Mouse (Mus musculus) adrenal gland, adult 2 months (tissue): ENCODE measurements around the gene Nkapd1. TPM values are rescaled to one million over a fixed set of nuclear protein-coding genes. Genes with fewer than 3 reads are reported as not detected.
"Not testable (repeated sequence)": the region's sequence is repeated elsewhere in the genome, so short reads cannot be mapped to it uniquely, and the experiment has no call there.

Experiments used
- DNase-seq: peaks from one replicate; pipeline ENCODE4 v3.0.0; 2021
- long read RNA-seq: library from polyadenylated mRNA; stranded (forward); transcript quantifications from one replicate; pipeline ENCODE4 v2.0.0, GENCODE M21; 2021
- polyA plus RNA-seq: library from polyadenylated mRNA; depleted of rRNA; stranded (reverse); fragments of >200 nt; gene quantifications from 2 replicates; pipeline ENCODE4 v1.2.3, GENCODE M21; 2012; rRNA removed
- total RNA-seq, 2 experiments: library from RNA; stranded (reverse); gene quantifications; 2 replicates each; pipeline ENCODE4 v1.2.3; 2021

Gene Nkapd1
- total RNA-seq (10 to 100 TPM; 20.9 to 26.8 TPM), polyA plus RNA-seq (6.8 and 7.3 TPM in 2 replicates)
- long read RNA-seq, partial matches to known transcripts, result 0 of 6 reads
- long read RNA-seq, other reads (novel, unspliced or antisense), result 0 of 6 reads

DNA sequence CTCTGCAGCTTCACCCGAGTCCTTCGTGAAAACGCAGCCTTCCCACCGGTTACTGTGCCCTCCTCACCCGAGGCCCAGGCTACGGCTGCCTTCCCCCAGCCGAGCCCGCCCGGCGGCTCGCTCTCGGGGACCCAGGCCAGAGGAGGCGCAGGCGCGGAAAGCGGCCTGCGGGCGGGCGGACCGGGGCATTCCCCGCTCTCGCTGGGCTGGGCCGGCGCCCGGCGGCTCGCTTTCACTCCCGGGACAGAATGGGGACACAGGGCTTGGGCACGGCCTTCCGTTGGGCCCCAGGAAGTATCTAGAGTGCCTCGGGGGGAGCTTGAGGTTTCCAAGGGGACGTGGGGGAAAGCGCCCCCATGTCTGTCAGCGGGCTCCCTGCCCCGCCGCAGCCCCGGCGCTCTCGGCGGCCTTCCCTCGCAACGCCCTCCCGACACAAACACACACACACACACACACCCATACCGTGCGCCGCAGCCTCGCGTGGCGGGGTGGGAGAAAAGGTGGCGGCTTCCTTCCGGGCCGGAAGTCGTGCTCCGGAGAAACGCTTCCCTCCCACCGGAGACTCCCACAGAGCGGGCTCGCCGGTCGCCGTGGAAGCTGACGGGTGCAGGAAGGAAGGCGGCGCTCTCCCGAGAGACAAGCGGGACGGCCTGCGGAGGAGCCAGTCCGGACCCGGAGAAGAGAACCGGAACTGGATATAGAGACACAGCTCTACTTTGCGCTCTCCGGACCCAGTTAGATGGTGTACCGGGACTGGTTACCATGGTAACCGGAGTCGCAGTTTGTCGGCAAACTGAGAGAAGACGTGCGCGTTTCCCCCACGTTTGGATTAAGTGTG lies at the start of gene Nkapd1, which contains the start of gene Pih1d2:
Gene Nkapd1 (minus strand): TSS at position 699 of the 838 bp plus-strand sequence.
Gene Pih1d2 (plus strand): TSS at position 556 of the 838 bp plus-strand sequence.
- peak; percentile 94 for DNase-seq

DNA sequence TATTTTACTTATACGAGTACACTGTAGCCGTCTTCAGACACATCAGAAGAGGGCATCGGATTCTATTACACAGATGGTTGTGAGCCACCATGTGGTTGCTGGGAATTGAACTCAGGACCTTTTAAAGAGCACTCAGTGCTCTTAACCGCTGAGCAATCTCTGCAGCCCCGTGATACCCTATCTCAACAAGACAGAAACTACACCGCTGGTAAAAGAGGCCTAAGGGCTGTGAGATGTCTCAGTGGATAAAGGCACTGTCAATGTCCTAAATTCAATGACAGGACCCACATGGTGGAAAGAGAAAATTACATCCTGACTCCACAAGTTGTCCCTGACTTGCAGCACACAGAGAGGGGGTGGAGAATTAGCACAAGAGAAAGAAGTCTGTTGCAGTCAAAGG lies 49.2 kb upstream of the Nkapd1 start:
- no peak for DNase-seq

DNA sequence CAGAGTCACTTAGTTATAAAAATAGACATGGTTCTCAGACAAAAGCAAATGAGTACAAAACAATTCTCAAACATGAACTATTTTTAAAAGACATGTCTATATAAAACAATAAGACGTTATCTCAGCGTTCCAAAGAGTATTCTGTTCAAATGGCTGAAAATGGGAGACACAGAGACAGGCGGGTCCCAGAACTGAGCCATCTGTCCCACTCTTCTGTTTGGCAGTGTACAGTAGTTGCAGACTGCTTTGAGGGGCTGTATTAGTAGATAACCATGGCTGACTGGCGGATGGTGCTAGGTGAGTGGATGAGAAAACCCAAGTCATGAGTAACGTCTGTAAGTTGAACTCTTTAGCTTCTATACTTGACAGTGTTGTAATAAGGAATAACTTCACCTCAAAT lies 47.6 kb upstream of the Nkapd1 start:
- DNase-seq, result no peak

DNA sequence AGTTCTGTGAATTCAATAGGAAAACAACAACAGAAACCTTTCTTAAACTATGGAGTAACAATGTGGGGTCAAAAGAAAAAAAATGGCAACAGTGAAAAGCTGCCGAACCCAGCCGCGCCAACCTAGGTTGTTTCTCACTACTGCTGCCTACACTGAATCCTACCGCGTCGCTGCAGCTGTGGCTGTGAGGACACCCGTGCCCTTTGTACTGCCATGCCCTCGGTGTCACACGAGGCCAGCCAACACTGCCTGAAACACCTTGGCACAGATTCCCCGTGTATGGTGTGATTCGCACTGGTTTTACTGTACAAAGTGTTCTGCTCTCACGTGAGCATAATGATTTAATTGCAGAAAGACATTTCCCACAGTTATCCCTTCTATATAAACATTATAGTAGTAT lies 43.2 kb upstream of the Nkapd1 start:
- DNase-seq, result peak; percentile 64

DNA sequence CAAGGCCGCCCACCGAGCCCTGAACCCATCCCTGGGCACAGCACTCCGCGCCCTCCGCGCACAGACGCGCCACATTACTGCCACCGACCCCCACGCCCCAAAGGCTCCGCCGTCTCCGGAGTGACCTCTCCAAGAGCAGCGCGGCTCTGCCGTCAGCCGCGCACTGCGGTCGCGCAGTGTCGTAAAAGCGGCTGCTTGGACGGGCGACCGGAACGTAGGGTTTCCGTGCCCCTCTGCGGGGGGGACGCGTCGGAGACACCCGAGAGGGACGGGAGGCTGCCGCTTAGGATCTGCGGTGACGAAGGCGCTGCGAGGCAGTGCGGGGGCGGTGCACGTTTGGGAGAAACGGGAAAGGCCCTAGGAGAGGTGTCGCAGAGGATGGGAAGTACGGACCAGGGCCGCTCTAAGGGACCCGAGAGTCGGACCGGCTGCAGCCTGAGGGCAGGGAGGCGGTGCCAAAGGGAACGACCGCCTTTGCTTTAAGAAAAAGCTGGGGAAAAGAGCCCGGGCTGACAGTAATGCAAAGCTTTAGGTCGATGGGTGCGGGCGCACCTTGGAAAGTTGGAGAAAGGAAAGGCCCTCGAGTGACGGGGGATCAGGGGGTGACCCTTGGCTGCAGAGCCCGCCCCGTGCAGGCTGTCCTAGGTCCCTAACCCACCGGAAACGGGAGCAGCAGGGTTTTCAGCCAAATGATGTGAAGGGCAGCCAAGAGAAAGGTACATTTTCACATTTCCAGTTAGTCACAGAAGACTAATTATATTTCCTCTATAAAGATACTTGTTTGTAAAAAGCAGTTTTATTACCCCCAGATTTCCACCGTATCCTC lies 42.3 kb upstream of the Nkapd1 start, which contains the start of gene Dlat:
Gene Dlat (minus strand): TSS at position 389 of the 826 bp plus-strand sequence.
- peak; percentile 93 for DNase-seq

DNA sequence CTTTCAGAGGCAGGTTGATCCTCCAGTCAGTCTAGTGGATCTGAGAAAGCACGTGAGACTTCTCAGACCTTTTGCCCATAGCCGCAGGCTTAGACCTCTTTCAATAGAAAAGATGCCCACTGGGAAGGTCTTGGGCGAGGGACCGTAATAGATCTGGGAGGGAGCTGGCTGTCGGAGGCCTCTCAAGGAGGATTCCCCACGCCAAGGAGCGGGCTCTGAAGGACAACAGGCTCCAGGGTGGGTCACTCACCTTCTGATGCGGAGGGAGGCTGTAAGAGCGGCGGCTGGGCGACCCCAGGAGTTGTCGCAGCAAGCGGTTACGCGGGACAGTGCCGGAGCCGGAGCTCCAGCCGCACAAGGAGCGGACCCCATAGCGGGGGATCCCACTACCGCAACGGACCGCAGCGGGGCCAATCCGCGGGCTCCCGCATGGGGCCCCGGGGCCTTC lies 41.7 kb upstream of the Nkapd1 start:
- DNase-seq, result no peak

DNA sequence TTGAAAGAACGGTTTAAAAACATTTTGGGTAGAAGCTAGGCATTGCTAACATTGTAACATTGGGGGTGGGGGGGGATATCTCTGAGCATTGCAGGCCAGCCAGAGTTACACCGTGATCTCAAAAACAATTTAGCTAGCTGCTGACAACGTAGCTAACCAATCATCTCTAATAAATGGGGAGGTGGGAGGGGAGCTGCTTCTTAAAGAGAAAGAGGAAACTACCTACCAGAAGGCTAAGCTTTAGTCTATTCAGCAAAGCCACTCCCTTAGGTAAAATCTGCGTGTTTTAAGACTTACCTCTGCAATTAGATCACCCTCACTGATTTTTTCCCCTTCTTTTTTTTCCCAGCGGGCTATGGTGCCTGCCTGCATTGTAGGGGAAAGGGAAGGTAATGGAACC lies 41.1 kb upstream of the Nkapd1 start:
- no peak for DNase-seq

DNA sequence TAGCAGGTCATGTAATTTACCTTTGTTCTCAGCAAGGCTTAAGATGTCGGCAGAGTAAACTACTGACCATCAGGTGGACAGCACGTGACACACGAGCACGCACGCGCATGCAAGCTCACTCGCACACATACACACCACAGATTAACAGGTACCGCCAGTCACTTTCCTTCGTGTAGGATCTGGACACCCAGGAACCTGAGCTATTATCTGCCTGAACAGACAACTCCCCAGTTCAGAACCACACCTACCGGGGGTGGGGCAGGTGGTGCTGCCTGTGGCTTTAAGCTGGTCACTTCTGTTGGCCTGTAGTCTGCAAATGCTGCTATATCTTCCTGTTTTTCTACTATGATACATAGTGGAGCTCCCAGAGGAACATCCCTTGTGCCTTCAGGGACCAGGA lies 33.2 kb upstream of the Nkapd1 start:
- no peak for DNase-seq

DNA sequence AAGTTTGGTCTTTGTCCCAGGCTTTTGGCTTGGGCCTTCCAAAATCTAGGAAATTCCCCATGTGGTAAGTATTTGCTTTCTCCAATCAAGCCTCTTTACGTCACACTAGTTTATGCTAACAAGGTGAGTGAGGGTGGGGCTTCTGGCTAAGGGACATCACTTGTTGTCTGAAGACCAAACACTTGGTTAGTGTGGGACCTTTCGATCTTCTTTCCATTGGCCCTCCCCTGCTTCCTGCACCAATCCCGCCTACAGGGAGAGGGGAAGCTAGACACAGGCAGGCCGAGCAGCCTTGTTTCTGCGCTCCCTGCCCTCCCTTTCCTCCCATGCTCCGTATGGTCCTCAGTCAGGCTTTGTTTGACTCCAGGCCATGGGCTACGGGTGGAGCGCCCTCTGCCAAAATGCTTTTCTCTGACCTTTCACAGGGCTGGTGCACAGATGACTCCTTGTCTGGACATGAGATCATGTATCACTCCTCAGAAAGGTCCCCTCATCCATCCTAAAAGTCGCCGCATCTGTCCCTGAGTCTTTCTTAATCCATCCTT lies 29.6 kb upstream of the Nkapd1 start:
- no peak for DNase-seq

DNA sequence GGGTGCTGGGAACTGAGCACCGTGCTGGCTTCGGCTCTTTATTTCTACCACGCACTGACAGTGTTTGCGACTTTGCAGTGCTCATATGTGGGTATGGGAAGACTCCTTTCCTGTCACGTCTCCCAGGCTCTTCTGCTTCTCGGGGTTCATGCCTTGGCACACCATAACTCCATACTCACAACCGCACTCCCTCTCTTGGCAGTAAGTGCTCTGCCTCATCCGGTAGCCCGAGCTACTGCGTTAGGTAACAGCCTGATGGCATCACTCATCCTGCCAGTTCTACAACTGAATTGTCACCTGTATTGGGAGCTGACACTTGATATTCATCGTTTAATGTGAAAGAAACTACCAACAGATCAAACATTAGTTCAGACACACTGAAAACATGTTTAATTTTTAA lies 17.0 kb upstream of the Nkapd1 start:
- DNase-seq, result no peak

DNA sequence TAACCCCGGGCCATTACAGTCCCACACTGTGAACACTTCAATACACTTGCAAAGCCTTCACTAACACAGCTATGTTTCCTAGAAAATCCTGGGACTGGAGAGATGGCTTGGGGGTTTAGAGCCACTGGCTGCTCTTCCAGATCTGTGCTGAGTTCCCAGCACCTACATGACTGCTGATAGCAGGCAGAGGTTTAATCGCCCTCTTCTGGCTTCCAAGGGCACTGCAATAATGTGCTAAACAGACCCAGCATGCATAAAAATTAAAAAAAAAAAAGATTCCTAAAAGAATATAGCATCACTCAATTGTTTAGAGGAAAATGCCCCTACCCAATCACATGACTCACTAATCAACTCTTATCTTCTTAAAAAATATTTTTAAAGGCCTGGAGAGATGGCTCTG lies 15.8 kb upstream of the Nkapd1 start:
- no peak for DNase-seq

DNA sequence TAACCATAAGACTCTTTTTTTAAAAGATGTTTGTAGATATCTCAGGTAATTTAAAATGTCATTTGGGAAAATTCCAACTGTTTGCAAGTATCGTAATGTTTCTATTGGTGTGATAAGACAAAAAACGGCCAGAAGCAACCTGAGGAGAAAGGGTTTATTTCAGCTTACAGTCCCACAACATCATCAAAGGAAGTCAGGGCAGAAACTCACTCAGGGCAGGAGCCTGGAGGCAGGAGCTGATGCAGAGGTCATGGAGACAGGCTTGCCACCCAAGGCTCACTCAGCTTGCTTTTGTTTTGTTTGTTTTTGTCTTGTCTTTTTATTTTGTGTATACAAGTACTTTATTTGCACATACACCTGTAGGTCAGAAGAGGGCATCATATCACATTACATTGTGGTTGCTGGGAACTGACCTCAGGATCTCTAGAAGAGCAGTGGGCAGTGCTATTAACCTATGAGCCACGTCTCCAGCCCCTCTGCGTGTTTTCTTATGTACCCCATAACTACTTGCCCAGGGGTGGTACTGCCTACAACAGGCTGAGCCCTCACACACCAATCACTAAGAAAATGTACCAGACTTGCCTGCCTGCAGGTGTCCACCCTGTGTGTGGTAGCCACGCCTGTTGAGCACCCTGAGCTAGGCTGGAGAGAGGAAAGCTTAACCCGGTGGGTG lies 14.9 kb upstream of the Nkapd1 start:
- no peak for DNase-seq

DNA sequence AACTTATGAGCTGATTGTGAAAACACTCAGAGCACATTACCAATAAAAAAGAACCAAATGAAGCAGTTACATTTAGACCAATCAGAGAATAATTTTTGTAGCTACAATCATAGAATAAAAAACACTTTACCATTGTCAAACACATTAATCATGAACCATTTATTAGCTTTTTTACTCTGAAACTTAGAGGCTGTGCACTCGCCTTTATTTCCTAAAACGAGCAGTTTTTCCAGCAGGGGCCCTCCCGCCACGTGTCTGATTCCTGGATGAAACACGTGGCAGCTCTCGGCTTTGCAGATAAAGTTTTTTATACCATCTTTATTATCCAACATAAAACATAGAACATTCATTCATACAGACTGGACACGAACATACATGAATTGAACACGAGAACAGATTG lies 13.6 kb upstream of the Nkapd1 start:
- DNase-seq, result not testable (repeated sequence)

DNA sequence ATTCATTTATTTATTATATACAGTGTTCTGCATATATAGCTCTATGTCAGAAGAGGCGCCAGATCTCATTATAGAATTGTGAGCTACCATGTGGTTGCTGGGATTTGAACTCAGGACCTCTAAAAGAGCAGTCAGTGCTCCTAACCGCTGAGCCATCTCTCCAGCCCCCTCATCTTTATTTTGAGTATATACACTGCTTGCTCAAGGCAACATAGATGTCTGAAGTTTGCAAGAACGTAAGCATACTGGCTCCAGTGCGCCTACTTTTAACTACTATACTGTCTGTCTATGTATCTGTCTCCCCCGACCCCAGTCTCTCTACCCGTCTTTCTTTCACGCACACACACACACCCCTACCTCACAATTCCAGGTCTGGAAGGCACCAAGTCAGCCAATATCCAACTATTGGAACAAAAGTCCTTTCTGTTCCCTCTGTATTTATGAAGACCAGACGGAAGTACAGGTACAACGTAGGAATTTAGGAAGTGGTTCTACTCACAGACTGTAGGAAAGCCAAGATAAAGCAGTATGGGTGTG lies 598 bp upstream of the Nkapd1 start:
- no peak for DNase-seq

DNA sequence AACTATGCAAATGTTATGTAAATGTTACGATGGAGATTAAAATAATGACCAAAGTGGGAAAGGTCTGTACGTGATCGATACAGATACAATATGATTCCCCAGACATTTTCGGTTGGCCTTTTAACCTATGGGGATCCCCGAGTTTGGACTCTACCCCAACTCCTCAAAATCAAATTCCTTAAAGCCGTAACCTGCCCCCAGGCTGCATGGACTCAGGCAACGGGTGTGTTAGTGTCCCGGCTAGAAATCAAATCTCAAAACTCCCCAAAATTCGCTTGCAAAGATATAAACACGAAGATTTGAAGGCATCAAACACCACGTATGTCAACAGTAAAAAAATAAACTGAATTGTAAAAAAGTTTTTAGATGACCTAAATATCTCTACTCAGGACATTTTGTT lies 1.1 kb downstream of the Nkapd1 start:
- no peak for DNase-seq

DNA sequence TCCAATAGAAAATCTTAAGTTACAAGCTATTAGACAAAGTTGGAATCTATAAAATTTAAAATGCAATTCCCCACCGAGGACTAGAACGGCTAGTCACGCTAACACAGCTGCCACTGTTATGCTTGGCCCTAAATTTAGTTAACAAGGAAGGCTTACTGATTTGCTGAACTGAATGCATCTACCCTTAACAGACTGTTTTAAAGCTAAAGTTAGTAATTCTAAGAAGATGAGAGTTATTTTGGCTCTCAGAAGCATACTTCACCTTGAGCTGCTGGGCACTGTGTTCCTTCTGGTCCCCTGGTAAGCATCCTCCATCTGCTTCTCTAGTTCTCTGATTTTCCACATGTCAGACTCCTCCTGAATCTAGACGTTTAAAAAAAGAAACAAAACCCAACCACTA lies 5.1 kb downstream of the Nkapd1 start:
- no peak for DNase-seq

DNA sequence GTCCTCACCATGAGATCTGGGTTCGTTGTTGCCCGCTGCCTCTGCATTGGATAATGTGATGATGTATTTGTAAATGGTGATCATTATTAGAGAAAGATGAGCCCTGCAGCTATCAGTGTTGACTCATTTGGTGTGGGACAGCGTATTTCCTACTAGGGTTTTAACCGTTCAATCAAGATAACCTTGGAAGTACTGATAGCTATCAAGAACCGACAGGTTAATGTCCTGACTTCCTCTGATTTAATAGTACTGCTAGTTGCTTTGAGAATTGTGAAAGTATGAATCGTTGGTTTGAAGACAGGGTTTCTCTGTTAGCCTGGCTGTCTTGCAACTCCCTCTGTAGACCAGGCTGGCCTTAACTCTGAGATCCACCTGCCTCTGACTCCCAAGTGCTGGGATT lies 12.9 kb downstream of the Nkapd1 start:
- DNase-seq, result no peak

DNA sequence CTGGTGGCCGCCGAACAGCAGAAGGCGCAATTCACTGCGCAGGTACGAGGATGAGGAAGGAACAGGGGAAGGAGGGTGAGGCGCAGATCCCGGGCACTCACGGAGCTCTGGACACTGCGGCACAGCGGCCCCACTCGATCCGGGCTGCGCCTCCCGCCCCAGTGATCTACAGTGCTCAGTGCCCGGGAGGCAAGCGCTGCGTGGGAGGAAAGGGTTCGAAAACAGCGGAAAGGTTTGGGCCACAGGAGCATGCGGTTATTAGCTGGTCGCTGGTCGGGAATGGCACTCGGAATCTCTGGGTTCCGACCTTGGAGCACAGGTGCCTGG lies 13.3 kb downstream of the Nkapd1 start:
- no peak for DNase-seq

DNA sequence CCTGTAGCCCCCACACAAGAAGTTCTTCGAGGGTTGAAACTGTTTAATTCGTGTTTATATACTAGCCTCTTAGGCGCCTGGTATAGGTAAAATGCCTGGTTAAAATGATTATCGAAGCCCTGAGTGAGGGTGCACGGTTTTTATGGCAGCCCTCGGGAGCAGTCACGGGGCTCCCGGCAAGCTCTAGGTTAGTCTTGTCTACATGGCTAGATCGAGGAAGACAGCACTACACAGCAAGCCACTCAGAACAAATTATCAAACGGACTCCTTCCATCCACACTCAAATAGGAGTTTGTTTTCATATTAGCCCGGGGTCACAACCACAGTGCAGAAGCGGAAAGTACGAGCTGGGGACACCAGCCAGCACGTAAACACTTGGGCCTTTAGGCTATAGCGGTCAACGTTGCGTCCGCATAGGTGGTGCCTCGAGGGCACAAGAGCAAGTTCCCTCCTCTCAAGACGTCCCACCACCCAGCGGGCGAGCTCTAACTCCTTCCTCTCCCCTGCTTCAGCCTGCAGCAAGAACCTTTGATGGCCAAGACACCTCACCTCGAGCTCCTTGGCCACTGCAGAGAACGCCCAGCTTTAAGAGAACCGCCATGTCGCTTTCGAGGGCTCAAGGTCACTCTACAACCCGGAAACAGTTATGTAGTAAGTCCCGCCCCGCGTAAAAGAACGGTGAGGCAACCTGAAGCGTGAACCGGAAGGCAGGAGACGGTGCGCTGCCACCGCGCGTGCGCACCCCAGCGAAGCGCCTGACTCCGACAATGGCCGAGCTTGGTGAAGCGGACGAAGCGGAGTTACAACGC lies 13.9 kb downstream of the Nkapd1 start, which contains the start of the genes Sdhd and Timm8b:
Gene Sdhd (minus strand): TSS at position 624 of the 809 bp plus-strand sequence.
Gene Timm8b (plus strand): TSS at position 722 of the 809 bp plus-strand sequence.
- DNase-seq, result peak; percentile 95

DNA sequence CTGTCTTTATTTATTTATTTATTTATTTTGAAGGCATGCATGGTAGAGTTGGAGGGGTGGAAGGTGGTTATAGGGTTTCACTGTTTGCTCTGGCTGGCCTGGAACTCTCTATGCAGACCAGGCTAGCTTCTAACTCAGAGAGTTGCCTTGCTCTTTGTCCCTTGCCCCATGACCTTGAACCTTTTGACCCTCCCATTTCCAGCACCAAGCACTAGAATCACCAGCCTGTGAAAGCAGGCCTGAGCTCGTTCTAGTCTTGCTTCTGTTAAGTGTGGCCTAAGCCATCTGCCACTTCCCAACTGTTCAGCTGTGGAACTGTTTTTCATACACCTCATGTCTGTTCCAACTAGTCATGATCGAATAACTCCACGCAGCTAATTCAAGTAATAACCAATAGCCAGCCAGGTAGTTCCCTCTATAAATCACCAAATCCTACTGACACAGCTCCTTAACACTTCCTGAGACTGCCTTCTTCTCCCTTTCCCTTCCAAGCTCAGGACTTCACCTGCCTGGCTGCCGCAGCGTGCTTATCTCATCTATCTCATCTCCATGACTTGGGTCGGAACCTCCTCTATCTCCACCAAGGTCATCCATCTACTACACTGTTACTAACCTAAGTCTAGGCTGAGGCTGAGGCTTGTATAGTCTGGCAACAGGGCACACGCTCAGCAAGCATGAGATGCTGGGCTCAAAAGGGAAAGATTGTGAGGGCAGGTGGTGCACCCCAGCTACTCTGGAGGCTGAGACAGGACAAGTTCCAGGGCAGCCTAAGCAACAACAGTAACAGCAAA lies 15.0 kb downstream of the Nkapd1 start:
- DNase-seq, result no peak
